Mouse (Mus musculus): ENCODE measurements around the gene Arsb. TPM values are rescaled to one million over a fixed set of nuclear protein-coding genes. Genes with fewer than 3 reads are reported as not detected.
"Not testable (repeated sequence)": the region's sequence is repeated elsewhere in the genome, so short reads cannot be mapped to it uniquely, and the experiment has no call there.

Arsb gene
- total RNA-seq, 2 experiments from 2014 or later: 7.9 to 28.5 TPM

GRCm38 (mm10) chr13:93785329-93785728 lies 13.9 kb downstream of the Arsb start:
- ATAC-seq (replicated peaks; ENCODE audit: low FRiP score, poor library complexity, severe bottlenecking): no peak

- no peak for ATAC-seq (replicated peaks; ENCODE audit: low FRiP score, poor library complexity, severe bottlenecking)
Observed at GRCm38 (mm10) chr13:93786051-93786450, 14.6 kb downstream of the Arsb start.

GRCm38 (mm10) chr13:93787647-93788046 lies 16.2 kb downstream of the Arsb start:
- no peak for ATAC-seq (replicated peaks; ENCODE audit: low FRiP score, poor library complexity, severe bottlenecking)

GRCm38 (mm10) chr13:93792945-93793642 lies 21.7 kb downstream of the Arsb start:
- ATAC-seq (replicated peaks; ENCODE audit: low FRiP score, poor library complexity, severe bottlenecking): no peak

GRCm38 (mm10) chr13:93793643-93794182 lies 22.3 kb downstream of the Arsb start:
- no peak for ATAC-seq (replicated peaks; ENCODE audit: low FRiP score, poor library complexity, severe bottlenecking)

- ATAC-seq (replicated peaks; ENCODE audit: low FRiP score, poor library complexity, severe bottlenecking): no peak
Observed at GRCm38 (mm10) chr13:93797011-93797600, 25.7 kb downstream of the Arsb start.

- not testable (repeated sequence) for ATAC-seq (replicated peaks; ENCODE audit: low FRiP score, poor library complexity, severe bottlenecking)
Observed at GRCm38 (mm10) chr13:93810311-93810710, 38.9 kb downstream of the Arsb start.

- no peak for ATAC-seq (replicated peaks; ENCODE audit: low FRiP score, poor library complexity, severe bottlenecking)
Observed at GRCm38 (mm10) chr13:93814081-93814480, 42.7 kb downstream of the Arsb start.

GRCm38 (mm10) chr13:93814676-93815075 lies 43.2 kb downstream of the Arsb start:
- ATAC-seq (replicated peaks; ENCODE audit: low FRiP score, poor library complexity, severe bottlenecking): no peak

- no peak for ATAC-seq (replicated peaks; ENCODE audit: low FRiP score, poor library complexity, severe bottlenecking)
Observed at GRCm38 (mm10) chr13:93815128-93815527, 43.7 kb downstream of the Arsb start.

- no peak for ATAC-seq (replicated peaks; ENCODE audit: low FRiP score, poor library complexity, severe bottlenecking)
Observed at GRCm38 (mm10) chr13:93816127-93816526, 44.7 kb downstream of the Arsb start.

- no peak for ATAC-seq (replicated peaks; ENCODE audit: low FRiP score, poor library complexity, severe bottlenecking)
Observed at GRCm38 (mm10) chr13:93816688-93817331, 45.4 kb downstream of the Arsb start.

GRCm38 (mm10) chr13:93820173-93820572 lies 48.7 kb downstream of the Arsb start:
- ATAC-seq (replicated peaks; ENCODE audit: low FRiP score, poor library complexity, severe bottlenecking): no peak

GRCm38 (mm10) chr13:93822001-93822400 lies 50.6 kb downstream of the Arsb start:
- ATAC-seq (replicated peaks; ENCODE audit: low FRiP score, poor library complexity, severe bottlenecking): no peak

GRCm38 (mm10) chr13:93825792-93826558 lies 54.5 kb downstream of the Arsb start:
- no peak for ATAC-seq (replicated peaks; ENCODE audit: low FRiP score, poor library complexity, severe bottlenecking)

GRCm38 (mm10) chr13:93827745-93828144 lies 56.3 kb downstream of the Arsb start:
- no peak for ATAC-seq (replicated peaks; ENCODE audit: low FRiP score, poor library complexity, severe bottlenecking)

GRCm38 (mm10) chr13:93829565-93830293 lies 58.3 kb downstream of the Arsb start:
- no peak for ATAC-seq (replicated peaks; ENCODE audit: low FRiP score, poor library complexity, severe bottlenecking)

- no peak for ATAC-seq (replicated peaks; ENCODE audit: low FRiP score, poor library complexity, severe bottlenecking)
Observed at GRCm38 (mm10) chr13:93830294-93830645, 58.8 kb downstream of the Arsb start.

GRCm38 (mm10) chr13:93837481-93838225 lies 66.2 kb downstream of the Arsb start:
- no peak for ATAC-seq (replicated peaks; ENCODE audit: low FRiP score, poor library complexity, severe bottlenecking)

Measured in erythroid progenitor cell, adult 5-6 weeks (primary cell).